Mouse (Mus musculus) MEL (cell line): ENCODE measurements at regions not wholly inside any gene's neighbourhood (a gene's known extent, or its start where the extent isn't known, plus 50 kb on each side); places are given as distances from the start of the nearest gene placed in this dataset.

ENCODE experiments used
- CTCF ChIP-seq, 3 experiments: IDR thresholded peaks in 2 of 3; conservative IDR thresholded peaks in 1 of 3; 2 replicates each; pipeline ENCODE4 v1.5.1; 2011 to 2012; ENCODE audit warnings: low read length in 3 of 3, low read depth in 2 of 3, mild to moderate bottlenecking in 2 of 3, improper control_type of control experiment in 1 of 3, inconsistent platforms in 1 of 3, mixed read lengths in 1 of 3, moderate library complexity in 1 of 3; ENCODE audit not compliant: control insufficient read depth in 1 of 3, insufficient read depth in 1 of 3, poor library complexity in 1 of 3, severe bottlenecking in 1 of 3
- E2F4 ChIP-seq: IDR thresholded peaks from 2 replicates; pipeline ENCODE4 v1.6.1; 2011; ENCODE audit warnings: low read depth, low read length, improper control_type of control experiment, borderline replicate concordance
- EP300 ChIP-seq, 2 experiments: IDR thresholded peaks; 2 replicates each; pipeline ENCODE4 v1.6.1; 2011; ENCODE audit warnings: improper control_type of control experiment in 2 of 2, low read length in 2 of 2, low read depth in 1 of 2, mild to moderate bottlenecking in 1 of 2
- ETS1 ChIP-seq: IDR thresholded peaks from 2 replicates; pipeline ENCODE4 v1.6.1; 2012; ENCODE audit warnings: low read depth, mild to moderate bottlenecking, inconsistent platforms, low read length, improper control_type of control experiment, moderate library complexity
- HCFC1 ChIP-seq: IDR thresholded peaks from 2 replicates; pipeline ENCODE4 v1.6.1; 2012; ENCODE audit warnings: low read depth, mild to moderate bottlenecking, inconsistent platforms, low read length, improper control_type of control experiment, moderate library complexity
- JUND ChIP-seq: IDR thresholded peaks from 2 replicates; pipeline ENCODE4 v1.6.1; 2011; ENCODE audit warnings: low read depth, mild to moderate bottlenecking, improper control_type of control experiment, low read length
- KAT2A ChIP-seq: conservative IDR thresholded peaks from 2 replicates; pipeline ENCODE4 v1.6.1; 2012; ENCODE audit warnings: low read depth, low read length, improper control_type of control experiment, inconsistent platforms
- MAFK ChIP-seq: IDR thresholded peaks from 2 replicates; pipeline ENCODE4 v1.6.1; 2011; ENCODE audit warnings: low read depth, mild to moderate bottlenecking, low read length, improper control_type of control experiment, borderline replicate concordance
- MEF2A ChIP-seq: IDR thresholded peaks from 2 replicates; pipeline ENCODE4 v1.6.1; 2014; ENCODE audit warnings: low read depth, mild to moderate bottlenecking, inconsistent platforms, low read length, improper control_type of control experiment; ENCODE audit not compliant: poor library complexity, insufficient replicate concordance, severe bottlenecking; ENCODE audit errors: extremely low read depth
- MYC ChIP-seq: IDR thresholded peaks from 2 replicates; pipeline ENCODE4 v1.6.1; 2011; ENCODE audit warnings: low read depth, mild to moderate bottlenecking, low read length, improper control_type of control experiment, moderate library complexity
- POLR2A ChIP-seq, 2 experiments: IDR thresholded peaks; 2 replicates each; pipeline ENCODE4 v1.6.1; 2011 to 2012; ENCODE audit warnings: low read length in 2 of 2, mild to moderate bottlenecking in 2 of 2, control low read depth in 1 of 2, improper control_type of control experiment in 1 of 2, low read depth in 1 of 2, moderate library complexity in 1 of 2; ENCODE audit not compliant: control insufficient read depth in 1 of 2, insufficient read depth in 1 of 2, poor library complexity in 1 of 2
- TBP ChIP-seq: IDR thresholded peaks from 2 replicates; pipeline ENCODE4 v1.8.0; 2011; ENCODE audit warnings: low read depth, low read length, improper control_type of control experiment
- USF2 ChIP-seq, 2 experiments: IDR thresholded peaks; 2 replicates each; pipeline ENCODE4 v1.6.1; 2011 to 2012; ENCODE audit warnings: improper control_type of control experiment in 2 of 2, low read length in 2 of 2, borderline replicate concordance in 1 of 2, inconsistent platforms in 1 of 2, low read depth in 1 of 2, mild to moderate bottlenecking in 1 of 2; ENCODE audit not compliant: insufficient read depth in 1 of 2
- ZMIZ1 ChIP-seq: IDR thresholded peaks from 2 replicates; pipeline ENCODE4 v1.6.1; 2012; ENCODE audit warnings: low read depth, mild to moderate bottlenecking, inconsistent platforms, low read length, improper control_type of control experiment, moderate library complexity

DNA sequence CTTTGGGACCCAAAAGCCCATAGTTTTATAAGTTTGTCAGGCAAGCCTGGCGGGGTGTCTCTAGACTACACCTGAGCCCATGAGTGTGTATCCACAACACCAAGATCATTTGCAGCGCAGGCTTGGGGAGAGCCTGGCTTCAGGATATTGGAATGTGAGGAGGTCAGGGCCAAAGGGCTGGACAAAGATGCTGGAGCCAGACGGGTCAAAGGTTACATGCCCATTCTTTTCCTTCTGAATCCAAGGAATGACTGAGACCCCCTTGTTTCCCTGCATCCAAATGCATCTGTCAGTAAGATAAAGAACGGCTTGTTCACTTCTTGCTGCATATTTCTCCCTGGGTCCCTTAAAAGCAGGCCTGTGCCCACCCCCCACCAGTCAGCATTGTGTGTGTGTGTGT is 160.9 kb upstream of the Lmo4 start:
- TF ChIP-seq EP300 (IDR thresholded peaks at IDR 0.05; ENCODE audit: low read depth in 1 of 2, low read length in 2 of 2) = no peak
- no peak for TF ChIP-seq ZMIZ1
- no peak for TF ChIP-seq KAT2A
- TF ChIP-seq MEF2A = no peak
- TF ChIP-seq TBP = no peak
- TF ChIP-seq CTCF (IDR thresholded peaks at IDR 0.05 in 2 of 3, conservative IDR thresholded peaks at IDR 0.05 in 1 of 3; ENCODE audit: control insufficient read depth in 1 of 3, insufficient read depth in 1 of 3, low read depth in 2 of 3, low read length in 3 of 3, poor library complexity in 1 of 3, severe bottlenecking in 1 of 3) = no peak
- TF ChIP-seq MYC = no peak
- TF ChIP-seq HCFC1 = no peak
- TF ChIP-seq JUND = no peak
- TF ChIP-seq POLR2A (IDR thresholded peaks at IDR 0.05; ENCODE audit: control insufficient read depth in 1 of 2, insufficient read depth in 1 of 2, low read depth in 1 of 2, low read length in 2 of 2, poor library complexity in 1 of 2) = no peak
- no peak for TF ChIP-seq MAFK
- TF ChIP-seq ETS1 = no peak
- no peak for TF ChIP-seq USF2 (IDR thresholded peaks at IDR 0.05; ENCODE audit: borderline replicate concordance in 1 of 2, insufficient read depth in 1 of 2, low read depth in 1 of 2, low read length in 2 of 2)
- no peak for TF ChIP-seq E2F4
